Mouse (Mus musculus) adrenal gland, adult (tissue): Measurements from ENCODE around the gene Ifnar2.
A peak's percentile ranks its signal among the peaks of the same experiment; 100 is the strongest.

Experiments used
- DNase-seq, 2 experiments: peaks; one replicate each; pipeline ENCODE4 v3.0.0; 2022 to 2023; ENCODE audit warnings: low spot score in 1 of 2; ENCODE audit not compliant: inconsistent age in 2 of 2

Gene Ifnar2

GRCm38 (mm10) chr16:91372577-91373472 lies at the start of gene Ifnar2:
Ifnar2 (plus strand) TSS chr16:91372783.
- DNase-seq: peak; percentile 91 to 96

DNA sequence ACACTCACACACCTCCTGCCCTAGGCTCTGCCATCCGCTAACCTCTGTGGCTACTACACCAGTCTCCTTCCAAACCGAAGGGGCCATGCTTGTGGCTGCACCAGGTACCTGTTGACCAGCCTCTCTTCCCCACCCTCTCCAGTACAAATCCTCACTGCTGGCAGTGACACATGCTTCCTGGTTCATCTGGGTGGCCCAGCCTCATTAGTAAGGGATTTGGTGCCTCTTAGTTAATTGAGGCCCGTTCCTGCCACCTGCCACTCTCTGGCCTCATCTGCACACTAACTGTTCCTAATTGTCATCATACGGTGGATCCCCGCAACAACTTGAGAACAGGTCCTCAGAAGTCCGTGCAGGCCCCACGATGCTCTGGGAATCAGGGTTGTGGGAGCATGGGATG lies 45.0 kb upstream of the Ifnar2 start:
- DNase-seq: no peak

DNA sequence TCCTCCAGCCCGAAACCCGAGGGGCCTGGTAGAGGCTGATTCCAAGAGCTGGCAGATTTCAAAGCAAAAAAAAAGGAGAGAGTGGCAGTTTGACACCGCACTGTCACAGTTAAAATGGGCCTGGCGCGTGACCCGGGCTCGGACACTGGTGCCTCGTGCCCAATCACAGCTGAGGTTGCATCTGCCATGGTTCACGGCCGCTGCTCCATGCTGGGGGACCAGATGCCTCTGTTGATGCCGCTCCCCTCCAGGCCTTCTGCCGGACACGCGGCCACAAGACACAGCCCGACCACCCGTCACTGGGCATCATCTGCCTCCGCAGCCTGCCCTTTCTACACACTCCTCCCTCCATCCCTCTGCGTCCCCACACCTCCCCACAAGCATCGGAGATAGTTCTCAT lies 43.7 kb upstream of the Ifnar2 start:
- no peak for DNase-seq

- no peak for DNase-seq
Measured at GRCm38 (mm10) chr16:91330496-91330895, 42.1 kb upstream of the Ifnar2 start.

GRCm38 (mm10) chr16:91331153-91331552 lies 41.4 kb upstream of the Ifnar2 start:
- no peak for DNase-seq

GRCm38 (mm10) chr16:91332880-91333279 lies 39.7 kb upstream of the Ifnar2 start:
- DNase-seq: no peak

GRCm38 (mm10) chr16:91334190-91334893 lies 38.2 kb upstream of the Ifnar2 start:
- no peak for DNase-seq

GRCm38 (mm10) chr16:91336753-91337152 lies 35.8 kb upstream of the Ifnar2 start:
- DNase-seq: no peak

DNA sequence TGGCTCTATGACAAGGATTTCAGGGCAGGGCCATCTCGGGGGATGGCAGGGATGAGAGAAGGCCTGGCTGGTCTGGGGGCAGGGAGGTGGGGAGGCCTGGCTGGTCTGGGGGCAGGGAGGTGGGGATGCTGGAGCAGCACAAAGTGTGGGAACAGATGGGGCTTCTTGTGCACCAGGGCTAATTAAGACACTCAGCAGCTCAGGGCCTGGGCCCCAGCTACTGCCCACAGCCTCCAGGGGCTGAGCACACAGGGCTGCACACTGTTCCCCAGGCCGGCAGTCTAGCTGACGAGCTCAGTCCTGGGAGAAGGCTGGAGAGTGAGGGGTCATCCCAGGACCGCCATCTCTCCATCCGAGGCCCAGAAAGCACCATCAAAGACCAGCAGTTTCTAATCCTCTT lies 35.1 kb upstream of the Ifnar2 start:
- no peak for DNase-seq

DNA sequence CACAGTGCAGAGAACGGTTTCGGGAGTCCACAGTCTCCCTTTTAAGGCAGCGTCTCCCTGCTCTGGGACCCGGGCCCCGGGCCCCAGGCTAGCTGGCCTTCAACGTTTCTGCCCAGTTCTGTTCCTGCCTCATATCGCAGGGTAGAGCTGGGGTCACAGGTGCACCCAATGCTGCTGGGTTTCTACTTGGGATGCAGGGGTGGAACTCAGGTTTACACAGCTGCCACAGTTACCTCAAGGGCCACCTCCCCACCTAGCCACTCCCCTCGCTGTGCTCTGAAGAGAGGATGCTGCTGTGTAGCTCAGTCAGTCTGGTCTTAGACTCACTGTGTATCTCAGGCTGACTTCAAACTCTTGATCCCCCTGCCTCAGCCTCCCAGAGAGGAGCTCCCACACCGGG lies 26.1 kb upstream of the Ifnar2 start:
- DNase-seq: no peak

- DNase-seq: no peak
Measured at GRCm38 (mm10) chr16:91347491-91348263, 24.9 kb upstream of the Ifnar2 start.

GRCm38 (mm10) chr16:91348264-91348565 lies 24.4 kb upstream of the Ifnar2 start:
- no peak for DNase-seq

GRCm38 (mm10) chr16:91348588-91349330 lies 23.8 kb upstream of the Ifnar2 start:
- DNase-seq: peak; percentile 33 to 57

DNA sequence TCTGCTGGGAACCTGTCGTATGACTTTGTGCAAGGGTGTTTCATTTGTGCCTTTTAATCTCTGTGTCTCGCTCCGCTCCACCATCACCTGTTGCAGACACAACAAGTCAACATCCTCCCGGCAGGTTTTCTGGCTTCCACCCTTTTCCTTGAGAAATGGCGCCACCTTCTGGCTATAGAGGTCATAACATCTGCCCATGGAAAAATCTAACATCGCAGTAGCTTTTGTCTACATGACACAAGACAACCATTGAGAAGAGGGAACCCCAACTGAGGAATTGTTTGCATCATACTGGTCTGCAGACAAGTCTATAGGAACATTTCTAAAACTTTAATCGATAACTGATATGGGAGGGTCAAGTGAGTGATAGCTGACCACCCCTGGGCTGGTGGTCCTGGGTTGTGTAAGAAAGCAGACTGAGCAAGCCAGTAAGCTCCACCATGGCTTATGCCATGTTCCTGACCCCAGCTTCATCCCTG lies 20.5 kb upstream of the Ifnar2 start:
- DNase-seq: peak; percentile 72 to 93

DNA sequence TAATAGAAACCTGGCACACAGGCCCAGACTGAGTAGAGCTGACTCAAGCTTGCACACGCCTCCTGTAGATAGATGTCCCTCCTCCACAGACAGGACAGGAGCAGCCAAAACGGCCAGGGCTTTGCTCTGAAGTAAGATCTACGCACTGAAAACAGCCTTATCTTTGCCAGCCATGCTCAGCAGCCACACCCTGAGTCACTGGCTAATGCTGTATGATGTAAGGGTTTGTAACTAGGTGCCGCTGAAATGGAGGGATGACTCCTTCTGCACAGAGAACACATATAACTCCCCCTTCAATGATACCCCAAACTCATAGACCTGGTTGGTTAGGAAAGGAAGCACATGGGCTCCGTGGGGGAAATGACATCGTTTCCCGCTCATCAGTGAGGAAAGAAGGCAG lies 19.8 kb upstream of the Ifnar2 start:
- peak; percentile 48 to 72 for DNase-seq

GRCm38 (mm10) chr16:91353177-91353576 lies 19.4 kb upstream of the Ifnar2 start:
- no peak for DNase-seq

DNA sequence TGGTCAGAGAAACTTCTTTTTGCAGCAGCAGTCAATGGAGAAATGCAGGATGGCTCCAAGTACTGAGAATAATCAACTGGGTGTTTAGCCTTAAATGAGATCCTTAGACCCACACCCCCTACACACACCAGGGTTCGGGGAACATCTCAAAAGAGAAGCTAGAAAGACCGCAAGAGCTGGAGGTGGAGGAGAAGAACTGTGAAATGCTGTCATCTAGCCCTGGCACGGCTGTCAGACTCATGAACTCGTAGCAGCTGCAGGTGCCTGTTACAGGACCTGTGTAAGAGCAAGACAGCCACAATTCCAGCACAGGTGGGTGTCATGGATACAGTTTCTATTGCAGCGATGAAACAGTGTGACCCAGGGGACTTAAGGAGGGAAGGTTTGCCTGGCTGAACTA lies 18.9 kb upstream of the Ifnar2 start:
- DNase-seq: peak in 1 of 2 experiments; percentile 43

DNA sequence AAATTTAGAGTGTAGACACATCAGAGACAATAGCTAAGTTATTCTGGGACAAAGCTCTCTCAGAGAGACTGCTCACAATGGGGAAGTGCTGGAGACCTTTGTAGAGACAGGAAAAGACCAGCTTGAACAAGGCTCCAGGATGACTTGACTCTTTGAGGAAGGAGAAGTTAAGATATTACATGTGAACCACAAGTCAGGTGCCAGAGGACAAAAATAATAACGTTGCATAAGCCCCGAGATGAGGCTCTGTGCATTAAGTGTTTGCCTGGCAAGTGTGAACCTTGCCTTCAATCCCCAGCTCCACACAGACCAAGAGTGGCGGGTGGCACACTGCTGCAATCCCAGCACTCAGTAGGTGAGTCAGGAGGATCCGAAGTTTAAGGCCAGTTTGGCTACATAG lies 18.0 kb upstream of the Ifnar2 start:
- DNase-seq: peak in 1 of 2 experiments; percentile 48

GRCm38 (mm10) chr16:91355160-91355559 lies 17.4 kb upstream of the Ifnar2 start:
- peak; percentile 51 to 68 for DNase-seq

DNA sequence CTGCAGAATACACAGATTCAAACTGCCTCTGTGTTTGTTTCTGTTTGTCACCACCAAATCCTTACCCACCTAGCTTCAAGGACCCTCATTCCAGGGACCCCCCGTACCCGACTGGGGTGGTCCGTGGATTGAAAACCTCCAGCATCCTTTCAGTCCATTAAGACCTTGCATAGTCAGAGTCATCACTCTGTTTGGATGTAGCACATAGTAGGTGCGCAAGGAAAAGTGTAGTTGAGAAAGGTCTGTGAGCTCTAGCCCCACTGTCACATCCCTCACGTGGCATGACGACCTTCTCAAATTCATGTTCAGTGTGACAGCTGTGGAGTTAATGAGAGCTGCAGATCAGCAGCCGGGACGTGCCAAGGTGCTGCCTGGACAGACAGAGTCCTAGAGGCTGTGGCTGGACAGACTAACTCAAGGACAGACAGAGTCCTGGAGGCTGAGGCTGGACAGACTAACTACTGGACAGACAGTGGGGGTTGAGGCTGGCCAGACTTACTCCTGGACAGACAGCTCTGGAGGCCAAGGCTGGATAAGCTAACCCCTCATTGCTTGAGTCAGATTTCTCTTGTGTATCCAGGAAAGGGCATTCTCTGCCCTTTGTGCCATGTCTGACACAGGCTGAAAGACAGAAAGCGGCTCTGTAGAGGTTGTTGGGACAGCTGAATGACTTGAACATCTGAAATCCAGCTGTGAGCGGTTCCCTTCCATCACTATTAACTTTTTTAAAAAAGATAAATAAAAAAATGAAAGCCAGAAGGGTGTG lies 15.6 kb upstream of the Ifnar2 start:
- DNase-seq: peak; percentile 77 to 90
